Mouse (Mus musculus) heart, embryonic 13.5 days (tissue): ENCODE measurements around the gene Sf3b4. TPM values are rescaled to one million over a fixed set of nuclear protein-coding genes. Genes with fewer than 3 reads are reported as not detected.

Experiments used
- ATAC-seq: fragments of 200-750 bp; cut with Nextera tagmentation; 2 replicates; pipeline ENCODE4 v1.8.0; 2017; ENCODE audit warnings: moderate TSS enrichment; ENCODE audit not compliant: insufficient number of reproducible peaks, low FRiP score, low TSS enrichment; ENCODE audit errors: extremely low read depth
- H3K27ac ChIP-seq: fragments of 300-500 bp; sonication (generic); replicated peaks from 2 replicates; pipeline ENCODE4 v1.5.1; 2015; ENCODE audit warnings: moderate library complexity, mild to moderate bottlenecking, inconsistent platforms
- H3K27me3 ChIP-seq: fragments of 300-500 bp; sonication (generic); replicated peaks from 2 replicates; pipeline ENCODE4 v1.6.1; 2015; ENCODE audit warnings: mild to moderate bottlenecking, inconsistent platforms
- H3K36me3 ChIP-seq: fragments of 300-500 bp; sonication (generic); 2 replicates; pipeline ENCODE4 v1.6.1; 2015; ENCODE audit warnings: mild to moderate bottlenecking, inconsistent platforms
- H3K4me1 ChIP-seq: fragments of 300-500 bp; sonication (generic); 2 replicates; pipeline ENCODE4 v1.6.1; 2015; ENCODE audit warnings: inconsistent platforms
- H3K4me2 ChIP-seq: fragments of 300-500 bp; sonication (generic); 2 replicates; pipeline ENCODE4 v1.6.1; 2015; ENCODE audit warnings: inconsistent platforms, mild to moderate bottlenecking, moderate library complexity
- H3K4me3 ChIP-seq: fragments of 300-500 bp; sonication (generic); 2 replicates; pipeline ENCODE4 v1.5.1; 2015; ENCODE audit warnings: moderate library complexity, mild to moderate bottlenecking, inconsistent platforms
- H3K9ac ChIP-seq: fragments of 300-500 bp; sonication (generic); 2 replicates; pipeline ENCODE4 v1.6.1; 2015; ENCODE audit warnings: inconsistent platforms, mild to moderate bottlenecking, moderate library complexity
- H3K9me3 ChIP-seq: fragments of 300-500 bp; sonication (generic); 2 replicates; pipeline ENCODE4 v1.6.1; 2016; ENCODE audit warnings: inconsistent platforms
- WGBS: fragments of 180-500 bp; shearing (Covaris S2); methylation state at CpG from one replicate; pipeline ENCODE4 v1.1.7; 2015; ENCODE audit warnings: mixed read lengths; 5-methylcytosine and 5-hydroxymethylcytosine counted together
- polyA plus RNA-seq: library from polyadenylated mRNA; unstranded; fragments of >200 nt; fragmentation: Nextera tagmentation; extraction: Ambion mirVana; gene quantifications from 2 replicates; pipeline ENCODE4 v1.2.1, GENCODE M21; 2015

Gene Sf3b4
- polyA plus RNA-seq, 1 experiment from 2014 or later, result 97.7 TPM

GRCm38 (mm10) chr3:96175251-96175650 is 3.1 kb downstream of the Sf3b4 start:
- no peak overlapping the region for H3K4me2 ChIP-seq
- ATAC-seq, result no peak
- H3K27me3 ChIP-seq, result no peaks in the 10 kb centered on the region
- peaks cover 38% of the 10 kb centered on the region for H3K4me1 ChIP-seq
- no peak overlapping the region for H3K4me3 ChIP-seq
- H3K9me3 ChIP-seq, result no peaks in the 10 kb centered on the region
- no peak overlapping the region for H3K9ac ChIP-seq
- no peak overlapping the region for H3K27ac ChIP-seq
- peaks cover 55% of the 10 kb centered on the region for H3K36me3 ChIP-seq
- 93% methylated on average over 6 of the region's 6 CpGs for WGBS

- H3K27ac ChIP-seq, result no peak overlapping the region
- no peaks in the 10 kb centered on the region for H3K27me3 ChIP-seq
- H3K4me1 ChIP-seq, result peaks cover 41% of the 10 kb centered on the region
- WGBS, result 92% methylated on average over 4 of the region's 4 CpGs
- ATAC-seq, result no peak
- no peaks in the 10 kb centered on the region for H3K9me3 ChIP-seq
- no peak overlapping the region for H3K4me2 ChIP-seq
- H3K4me3 ChIP-seq, result no peak overlapping the region
- H3K36me3 ChIP-seq, result peaks cover 55% of the 10 kb centered on the region
- H3K9ac ChIP-seq, result no peak overlapping the region
Observed at GRCm38 (mm10) chr3:96178427-96178826, 6.3 kb downstream of the Sf3b4 start.

- Histone ChIP-seq H3K4me3 (no peak overlapping the region), H3K27me3 (no peaks in the 10 kb centered on the region), H3K27ac (no peak overlapping the region), H3K36me3 (peaks cover 51% of the 10 kb centered on the region), H3K9me3 (no peaks in the 10 kb centered on the region), H3K4me2 (no peak overlapping the region), H3K9ac (no peak overlapping the region), H3K4me1 (peaks cover 44% of the 10 kb centered on the region)
- WGBS, result 79% methylated on average over 2 of the region's 2 CpGs
- ATAC-seq, result no peak
Observed at GRCm38 (mm10) chr3:96178902-96179301, 6.8 kb downstream of the Sf3b4 start.

- peaks cover 41% of the 10 kb centered on the region for H3K4me1 ChIP-seq
- H3K9me3 ChIP-seq, result no peaks in the 10 kb centered on the region
- H3K27ac ChIP-seq, result no peak overlapping the region
- H3K9ac ChIP-seq, result no peak overlapping the region
- H3K4me3 ChIP-seq, result no peak overlapping the region
- no peaks in the 10 kb centered on the region for H3K27me3 ChIP-seq
- peaks cover 51% of the 10 kb centered on the region for H3K36me3 ChIP-seq
- no peak for ATAC-seq
- 55% methylated on average over 4 of the region's 4 CpGs for WGBS
- H3K4me2 ChIP-seq, result no peak overlapping the region
Observed at GRCm38 (mm10) chr3:96179531-96179930, 7.4 kb downstream of the Sf3b4 start.

GRCm38 (mm10) chr3:96180727-96181477 is 8.8 kb downstream of the Sf3b4 start, which contains the start of gene Sv2a:
Sv2a (plus strand) TSS chr3:96181151.
- WGBS, result 0% methylated on average over 14 of the region's 23 CpGs
- no peak for ATAC-seq
- peaks cover 39% of the 10 kb centered on the region for H3K4me1 ChIP-seq

GRCm38 (mm10) chr3:96181510-96182381 is 9.6 kb downstream of the Sf3b4 start:
- H3K36me3 ChIP-seq, result peaks cover 49% of the 10 kb centered on the region
- peak; percentile 35; the same call in 1 of the 2 replicates for ATAC-seq
- no peaks in the 10 kb centered on the region for H3K9me3 ChIP-seq
- peak overlapping the region; percentile 96 for H3K27ac ChIP-seq
- peak overlapping the region; percentile 74 for H3K4me3 ChIP-seq
- H3K4me2 ChIP-seq, result peak overlapping the region; percentile 70
- H3K27me3 ChIP-seq, result no peaks in the 10 kb centered on the region
- H3K4me1 ChIP-seq, result peaks cover 37% of the 10 kb centered on the region
- 20% methylated on average over 12 of the region's 12 CpGs for WGBS
- H3K9ac ChIP-seq, result peak overlapping the region; percentile 88

More at GRCm38 (mm10) chr3:96180727-96181477, 8.8 kb downstream of the Sf3b4 start, which contains the start of gene Sv2a:
- peak within 1 kb of the TSS; percentile 70 for H3K4me2 ChIP-seq
- peak within 1 kb of the TSS; percentile 96 for H3K27ac ChIP-seq
- peaks cover 51% of the 10 kb centered on the region for H3K36me3 ChIP-seq
- no peaks in the 10 kb centered on the region for H3K9me3 ChIP-seq
- no peaks in the 10 kb centered on the region for H3K27me3 ChIP-seq
- H3K9ac ChIP-seq, result peak within 1 kb of the TSS; percentile 88
- H3K4me3 ChIP-seq, result peak within 1 kb of the TSS; percentile 74

- H3K27me3 ChIP-seq, result no peaks in the 10 kb centered on the region
- ATAC-seq, result no peak
- H3K4me2 ChIP-seq, result peak overlapping the region; percentile 70
- peak overlapping the region; percentile 88 for H3K9ac ChIP-seq
- peaks cover 37% of the 10 kb centered on the region for H3K4me1 ChIP-seq
- WGBS, result 8% methylated on average over 4 of the region's 4 CpGs
- no peaks in the 10 kb centered on the region for H3K9me3 ChIP-seq
- H3K27ac ChIP-seq, result peak overlapping the region; percentile 96
- H3K4me3 ChIP-seq, result peak overlapping the region; percentile 74
- H3K36me3 ChIP-seq, result peaks cover 51% of the 10 kb centered on the region
Observed at GRCm38 (mm10) chr3:96182382-96182776, 10.2 kb downstream of the Sf3b4 start.

- Histone ChIP-seq H3K4me1 (peaks cover 11% of the 10 kb centered on the region), H3K4me3 (no peak overlapping the region), H3K36me3 (peaks cover 77% of the 10 kb centered on the region), H3K27me3 (no peaks in the 10 kb centered on the region), H3K9ac (no peak overlapping the region), H3K4me2 (no peak overlapping the region), H3K9me3 (no peaks in the 10 kb centered on the region), H3K27ac (no peak overlapping the region)
- no peak for ATAC-seq
- 54% methylated on average over 12 of the region's 12 CpGs for WGBS
Observed at GRCm38 (mm10) chr3:96192977-96193376, 20.8 kb downstream of the Sf3b4 start.

GRCm38 (mm10) chr3:96194966-96195365 is 22.8 kb downstream of the Sf3b4 start:
- Histone ChIP-seq H3K4me1 (peaks cover 15% of the 10 kb centered on the region), H3K9ac (no peak overlapping the region), H3K4me2 (no peak overlapping the region), H3K9me3 (no peaks in the 10 kb centered on the region), H3K4me3 (no peak overlapping the region), H3K27me3 (no peaks in the 10 kb centered on the region), H3K36me3 (peaks cover 59% of the 10 kb centered on the region), H3K27ac (no peak overlapping the region)
- WGBS, result 80% methylated on average over 10 of the region's 10 CpGs
- no peak for ATAC-seq

GRCm38 (mm10) chr3:96195616-96196313 is 23.6 kb downstream of the Sf3b4 start:
- Histone ChIP-seq H3K4me1 (peaks cover 15% of the 10 kb centered on the region), H3K9me3 (no peaks in the 10 kb centered on the region), H3K9ac (no peak overlapping the region), H3K4me2 (no peak overlapping the region), H3K27ac (no peak overlapping the region), H3K36me3 (peaks cover 51% of the 10 kb centered on the region), H3K27me3 (no peaks in the 10 kb centered on the region), H3K4me3 (no peak overlapping the region)
- ATAC-seq, result no peak
- WGBS, result 90% methylated on average over 11 of the region's 11 CpGs
